Mouse (Mus musculus): ENCODE results near the gene Ctf1.

The Ctf1 gene

GRCm38 (mm10) chr7:127766851-127767609, 54.5 kb downstream of the Ctf1 start:
- no peak for DNase-seq (ENCODE audit: extremely low read depth, low read depth, low spot score)

All from fat pad, adult 2 months (tissue).